25 mouse cellular contexts compared by ENCODE assay signal in the genomic region with DNA sequence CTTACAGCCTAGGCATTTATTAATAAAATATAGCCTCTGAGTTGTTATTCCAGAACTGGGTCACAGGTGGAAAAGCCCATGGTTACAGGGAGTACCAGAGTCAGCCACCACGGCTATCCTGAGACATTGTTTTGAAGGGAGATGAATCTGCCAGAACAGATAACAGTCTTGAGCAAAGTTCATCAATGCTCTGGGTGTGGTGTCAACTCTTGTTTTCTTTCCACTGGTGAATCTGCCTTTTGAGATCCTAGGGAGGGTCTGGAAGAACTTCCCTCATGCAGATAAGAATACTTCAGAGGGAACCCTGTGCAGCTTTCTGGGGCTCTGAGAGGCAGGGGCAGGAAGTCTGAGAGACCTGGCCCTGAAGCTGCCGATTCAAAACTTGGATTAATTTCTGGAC. TPM values are rescaled to one million over a fixed set of nuclear protein-coding genes. Genes with fewer than 3 reads are reported as not detected.
"Had no signal": no experiment of that assay in that cellular context is flagged by ENCODE, and none has a peak within 500 bp of the region (broad histone marks: within the 10 kb centered on the region; RNA-seq: fewer than 3 reads in every experiment).

No protein-coding gene starts in this region.

- H3K4me2 ChIP-seq: heart, embryonic 11.5 days; heart, embryonic 13.5 days; heart, embryonic 15.5 days; hindbrain, embryonic 12.5 days; hindbrain, embryonic 14.5 days; intestine, embryonic 15.5 days; limb, embryonic 13.5 days; limb, embryonic 15.5 days had no signal

- H3K9ac ChIP-seq: heart, embryonic 13.5 days; heart, embryonic 15.5 days; hindbrain, embryonic 12.5 days; hindbrain, embryonic 14.5 days; intestine, embryonic 15.5 days; limb, embryonic 13.5 days; limb, embryonic 15.5 days had no signal

- DNase-seq: gastrocnemius, adult 2 months; gastrocnemius, postnatal 10 days; gastrocnemius, postnatal 25 days; heart, postnatal 4 days; kidney, adult 18-20 months; kidney, adult 8-10 months; kidney, postnatal 10 days; kidney, postnatal 36 days; layer of hippocampus, adult 9-11 months; layer of hippocampus, postnatal 36 days; left cerebral cortex, postnatal 4 days had no signal

- H3K9me3 ChIP-seq: heart, embryonic 15.5 days; hindbrain, embryonic 10.5 days; hindbrain, embryonic 12.5 days; intestine, embryonic 15.5 days; limb, embryonic 13.5 days; limb, embryonic 15.5 days had no signal

- ATAC-seq: forebrain, embryonic 16.5 days; hindbrain, embryonic 16.5 days; inflammation-experienced regulatory T-cells, adult 6 months; intestine, embryonic 15.5 days; intestine, postnatal 0 days had no signal

- H3K4me1 ChIP-seq: hindbrain, embryonic 10.5 days; hindbrain, embryonic 12.5 days; intestine, embryonic 15.5 days; limb, embryonic 13.5 days; limb, embryonic 15.5 days had no signal

- H3K27me3 ChIP-seq: heart, embryonic 13.5 days; heart, embryonic 15.5 days; hindbrain, embryonic 12.5 days; intestine, embryonic 15.5 days; limb, embryonic 13.5 days; limb, embryonic 15.5 days had no signal

- H3K4me3 ChIP-seq: gastrocnemius, adult 2 months; heart, embryonic 13.5 days; heart, embryonic 15.5 days; hindbrain, embryonic 10.5 days; hindbrain, embryonic 12.5 days; intestine, embryonic 15.5 days; limb, embryonic 13.5 days; limb, embryonic 15.5 days had no signal

- H3K27ac ChIP-seq: gastrocnemius, adult 2 months; heart, embryonic 13.5 days; heart, embryonic 15.5 days; hindbrain, embryonic 10.5 days; hindbrain, embryonic 12.5 days; hindbrain, embryonic 14.5 days; intestine, embryonic 15.5 days; limb, embryonic 13.5 days; limb, embryonic 15.5 days had no signal

- H3K36me3 ChIP-seq: heart, embryonic 13.5 days; heart, embryonic 15.5 days; hindbrain, embryonic 10.5 days; hindbrain, embryonic 12.5 days; intestine, embryonic 15.5 days; limb, embryonic 13.5 days; limb, embryonic 15.5 days had no signal

RNA-seq across cellular contexts. Expression of a gene that starts 29.7 kb away (rescaled TPM):
- total RNA-seq: granulocyte monocyte progenitor cell, adult 5-6 weeks had no signal
